Mouse (Mus musculus) hindbrain, postnatal 0 days (tissue): Measurements from ENCODE around the gene Ipo9. TPM values are rescaled to one million over a fixed set of nuclear protein-coding genes. Genes with fewer than 3 reads are reported as not detected.

Experiments
- ATAC-seq: fragments of 200-750 bp; cut with Nextera tagmentation; 2 replicates; pipeline ENCODE4 v1.8.0; 2017; ENCODE audit warnings: mild to moderate bottlenecking, moderate TSS enrichment, moderate library complexity
- DNase-seq: peaks from one replicate; pipeline ENCODE4 v3.0.0-alpha.2; 2015; ENCODE audit warnings: low spot score
- H3K27ac ChIP-seq: fragments of 300-500 bp; sonication (generic); 2 replicates; pipeline ENCODE4 v1.5.1; 2014; ENCODE audit warnings: mild to moderate bottlenecking
- H3K27me3 ChIP-seq: fragments of 300-500 bp; sonication (generic); 2 replicates; pipeline ENCODE4 v1.6.1; 2014; ENCODE audit warnings: low read length, mixed read lengths; ENCODE audit not compliant: insufficient read depth
- H3K36me3 ChIP-seq: fragments of 300-500 bp; sonication (generic); 2 replicates; pipeline ENCODE4 v1.6.1; 2014; ENCODE audit warnings: low read length, mixed read lengths; ENCODE audit not compliant: insufficient read depth
- H3K4me1 ChIP-seq: fragments of 300-500 bp; sonication (generic); 2 replicates; pipeline ENCODE4 v1.6.1; 2014; ENCODE audit warnings: antibody characterized with exemption, low read length, mixed read lengths; ENCODE audit not compliant: insufficient read depth
- H3K4me2 ChIP-seq: fragments of 300-500 bp; sonication (generic); 2 replicates; pipeline ENCODE4 v1.6.1; 2014; ENCODE audit warnings: low read depth, mild to moderate bottlenecking, low read length, moderate library complexity, mixed read lengths
- H3K4me3 ChIP-seq: fragments of 300-500 bp; sonication (generic); 2 replicates; pipeline ENCODE4 v1.5.1; 2014; ENCODE audit warnings: low read length
- H3K9ac ChIP-seq: fragments of 300-500 bp; sonication (generic); replicated peaks from 2 replicates; pipeline ENCODE4 v1.6.1; 2014; ENCODE audit warnings: mild to moderate bottlenecking, low read length, moderate library complexity, mixed read lengths
- H3K9me3 ChIP-seq: fragments of 300-500 bp; sonication (generic); 2 replicates; pipeline ENCODE4 v1.6.1; 2016; ENCODE audit warnings: low read length, mixed read lengths
- CTCF ChIP-seq: IDR thresholded peaks from 2 replicates; pipeline ENCODE4 v1.5.1; 2016; ENCODE audit warnings: antibody characterized with exemption, control low read depth, low read depth
- WGBS: fragments of 180-500 bp; shearing (Covaris S2); extraction: QIAGEN DNeasy Blood & Tissue Kit; methylation state at CpG from one replicate; pipeline ENCODE4 v1.1.7; 2014; 5-methylcytosine and 5-hydroxymethylcytosine counted together
- polyA plus RNA-seq: library from polyadenylated mRNA; unstranded; fragments of >200 nt; fragmentation: Nextera tagmentation; extraction: Ambion mirVana; gene quantifications from 2 replicates; pipeline ENCODE4 v1.2.1, GENCODE M21; 2015
- total RNA-seq: library from RNA; depleted of rRNA; stranded (reverse); fragments of >200 nt; gene quantifications from 2 replicates; pipeline ENCODE4 v1.2.3, GENCODE M21; 2014

The Ipo9 gene
- total and polyA plus RNA-seq, 2 experiments from 2014 or later, result 91.1 to 134 TPM

DNA sequence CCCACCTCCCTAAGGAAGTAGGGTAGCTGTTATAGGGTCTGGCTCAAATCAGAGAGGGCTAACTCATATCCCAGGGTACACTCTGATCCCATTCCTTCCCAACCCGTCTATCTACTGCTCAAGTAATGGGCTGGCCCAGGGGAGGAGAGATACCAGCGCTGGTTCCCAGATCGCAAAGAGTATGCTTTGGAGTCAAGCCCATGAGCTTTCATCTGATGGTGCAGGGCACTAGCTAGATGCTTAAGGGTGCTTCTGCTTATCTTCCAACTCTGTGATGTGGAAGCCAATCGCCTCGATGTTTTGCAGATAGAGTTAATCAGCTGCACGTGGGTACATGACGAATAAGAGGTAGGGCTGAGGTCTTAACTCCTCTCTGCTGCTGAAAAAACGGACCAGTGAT, 62.7 kb downstream of the Ipo9 start:
- Histone ChIP-seq H3K4me1 (peaks cover 10% of the 10 kb centered on the region), H3K9me3 (no peaks in the 10 kb centered on the region), H3K36me3 (no peaks in the 10 kb centered on the region), H3K27me3 (no peaks in the 10 kb centered on the region), H3K4me3 (no peak overlapping the region), H3K9ac (no peak overlapping the region; the same call in 1 of the 2 replicates), H3K4me2 (peak overlapping the region; percentile 92; the same call in 1 of the 2 replicates), H3K27ac (no peak overlapping the region)
- no peak for DNase-seq
- WGBS, result 74% methylated on average over 8 of the region's 8 CpGs
- no peak for ATAC-seq
- no peak for TF ChIP-seq CTCF

DNA sequence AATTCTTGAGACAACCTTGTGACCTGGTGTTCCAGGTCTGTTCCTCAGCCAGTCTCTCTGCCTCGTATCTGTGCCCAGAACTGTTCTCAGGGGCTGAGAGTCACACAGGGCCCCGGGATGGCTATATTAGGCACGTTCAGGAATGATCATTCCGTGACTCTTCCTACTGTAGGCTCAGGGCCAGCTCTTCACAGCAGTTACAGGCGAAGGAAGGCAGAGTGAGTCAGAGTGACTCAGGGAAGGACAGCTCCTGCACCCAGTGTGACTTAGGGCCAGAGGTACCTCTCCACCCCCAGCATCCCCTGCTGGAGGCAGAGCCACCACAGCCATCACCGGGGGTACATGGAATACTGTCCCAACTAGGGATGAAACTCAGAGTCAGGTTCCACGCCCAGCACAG, 63.3 kb downstream of the Ipo9 start:
- no peaks in the 10 kb centered on the region for H3K36me3 ChIP-seq
- no peak overlapping the region for H3K27ac ChIP-seq
- WGBS, result 81% methylated on average over 7 of the region's 7 CpGs
- no peaks in the 10 kb centered on the region for H3K27me3 ChIP-seq
- no peaks in the 10 kb centered on the region for H3K9me3 ChIP-seq
- no peak for TF ChIP-seq CTCF
- no peak overlapping the region for H3K4me2 ChIP-seq
- peaks cover 5% of the 10 kb centered on the region for H3K4me1 ChIP-seq
- no peak for DNase-seq
- no peak overlapping the region for H3K9ac ChIP-seq
- no peak overlapping the region for H3K4me3 ChIP-seq
- no peak for ATAC-seq

DNA sequence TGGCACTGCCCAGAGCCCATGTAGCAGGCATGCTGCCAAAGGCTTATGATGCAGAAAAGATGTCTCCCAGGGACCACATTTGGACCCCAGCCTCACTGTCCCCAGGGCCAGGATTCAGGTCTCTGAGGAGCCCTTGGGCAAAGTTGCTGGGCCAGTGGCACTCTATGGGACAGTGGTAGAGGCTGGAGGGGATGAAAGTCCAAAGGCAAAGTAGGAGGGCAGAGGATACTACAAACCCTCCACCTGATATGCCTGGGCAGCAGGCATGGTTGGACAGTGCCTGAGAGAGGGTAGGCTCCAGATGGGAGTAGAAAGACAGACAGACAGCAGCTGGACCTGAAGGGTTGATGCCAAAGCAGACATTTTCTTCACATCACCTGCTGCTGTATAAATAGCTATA, 63.9 kb downstream of the Ipo9 start:
- ATAC-seq, result no peak
- no peak overlapping the region for H3K4me3 ChIP-seq
- H3K4me1 ChIP-seq, result peaks cover 5% of the 10 kb centered on the region; the same call in 1 of the 2 replicates
- H3K9me3 ChIP-seq, result no peaks in the 10 kb centered on the region
- H3K9ac ChIP-seq, result no peak overlapping the region
- no peaks in the 10 kb centered on the region for H3K27me3 ChIP-seq
- no peak overlapping the region for H3K27ac ChIP-seq
- no peak for TF ChIP-seq CTCF
- H3K4me2 ChIP-seq, result no peak overlapping the region
- no peaks in the 10 kb centered on the region for H3K36me3 ChIP-seq
- DNase-seq, result no peak

DNA sequence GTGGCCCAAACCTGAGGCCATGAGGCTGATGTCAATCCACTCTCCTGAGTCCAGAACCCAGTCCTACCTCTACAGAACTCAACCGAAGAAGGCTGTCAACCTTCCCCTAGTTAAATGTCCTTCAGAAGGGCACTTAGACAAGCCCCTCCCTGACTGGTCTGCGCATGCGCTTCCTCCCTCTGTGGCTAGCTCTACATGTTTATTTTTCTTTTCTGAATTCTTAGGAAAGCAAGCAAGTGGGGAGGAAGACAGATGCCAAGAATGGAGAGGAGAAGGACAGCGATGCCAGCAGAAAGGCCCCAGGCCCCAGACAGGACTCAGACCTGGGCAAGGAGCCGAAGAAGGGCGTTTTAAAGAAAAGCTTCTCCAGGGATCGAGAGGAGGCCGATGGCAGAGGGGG, 66.9 kb downstream of the Ipo9 start:
- no peak for ATAC-seq
- H3K36me3 ChIP-seq, result no peaks in the 10 kb centered on the region
- no peak overlapping the region for H3K9ac ChIP-seq
- H3K27me3 ChIP-seq, result no peaks in the 10 kb centered on the region
- no peak for TF ChIP-seq CTCF
- no peaks in the 10 kb centered on the region for H3K9me3 ChIP-seq
- no peak overlapping the region for H3K4me2 ChIP-seq
- WGBS, result 85% methylated on average over 8 of the region's 8 CpGs
- DNase-seq, result no peak
- H3K4me1 ChIP-seq, result no peaks in the 10 kb centered on the region
- H3K27ac ChIP-seq, result no peak overlapping the region
- no peak overlapping the region for H3K4me3 ChIP-seq

DNA sequence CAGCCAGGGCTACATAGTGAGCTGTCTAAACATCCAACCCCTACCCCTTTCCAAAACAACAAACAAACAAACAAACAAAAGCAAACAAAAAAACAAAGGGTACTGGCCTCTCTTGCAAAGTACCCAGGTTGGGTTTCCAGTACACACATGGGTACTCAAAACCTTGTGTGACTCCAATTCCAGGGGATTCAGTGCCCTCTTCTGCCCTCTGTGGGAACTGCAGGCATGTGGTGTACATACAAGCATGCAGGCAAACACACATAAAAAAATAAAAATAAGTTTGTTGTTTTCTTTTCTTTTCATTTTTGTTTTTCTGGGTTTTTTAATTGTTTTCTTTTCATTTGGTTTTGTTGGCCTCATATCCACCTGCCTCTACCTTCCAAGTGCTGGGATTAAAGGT, 68.2 kb downstream of the Ipo9 start:
- Histone ChIP-seq H3K27ac (no peak overlapping the region), H3K4me3 (no peak overlapping the region), H3K9ac (no peak overlapping the region), H3K27me3 (no peaks in the 10 kb centered on the region), H3K36me3 (no peaks in the 10 kb centered on the region), H3K4me1 (no peaks in the 10 kb centered on the region), H3K9me3 (no peaks in the 10 kb centered on the region), H3K4me2 (no peak overlapping the region)
- 0 out of 2 replicates have a peak, but pooled peaks have one; percentile 14 for TF ChIP-seq CTCF
- ATAC-seq, result no peak
- DNase-seq, result no peak

DNA sequence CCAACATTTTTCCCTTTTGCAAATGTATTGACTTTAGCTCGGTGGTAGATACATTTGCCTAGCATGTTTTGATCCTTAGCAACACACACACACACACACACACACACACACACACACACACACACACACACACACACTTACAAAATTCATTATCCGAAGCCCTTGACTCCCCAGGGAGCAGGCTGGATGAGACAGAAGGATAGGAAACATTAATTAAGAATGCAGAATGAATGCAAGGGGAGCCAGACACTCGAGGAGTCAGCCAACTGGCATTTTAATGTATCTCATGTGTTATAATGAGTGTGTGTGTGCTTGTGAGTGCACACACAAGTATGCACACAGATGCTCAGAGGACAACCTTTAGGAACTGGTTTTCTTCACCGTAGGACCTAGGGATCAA, 68.8 kb downstream of the Ipo9 start:
- DNase-seq (no peak), ATAC-seq (no peak)
- WGBS, result 57% methylated on average over 4 of the region's 4 CpGs
- H3K9me3 ChIP-seq, result no peaks in the 10 kb centered on the region
- TF ChIP-seq CTCF, result no peak
- H3K27me3 ChIP-seq, result no peaks in the 10 kb centered on the region
- no peak overlapping the region for H3K9ac ChIP-seq
- H3K27ac ChIP-seq, result no peak overlapping the region
- no peak overlapping the region for H3K4me3 ChIP-seq
- no peaks in the 10 kb centered on the region for H3K4me1 ChIP-seq
- no peaks in the 10 kb centered on the region for H3K36me3 ChIP-seq
- H3K4me2 ChIP-seq, result no peak overlapping the region

DNA sequence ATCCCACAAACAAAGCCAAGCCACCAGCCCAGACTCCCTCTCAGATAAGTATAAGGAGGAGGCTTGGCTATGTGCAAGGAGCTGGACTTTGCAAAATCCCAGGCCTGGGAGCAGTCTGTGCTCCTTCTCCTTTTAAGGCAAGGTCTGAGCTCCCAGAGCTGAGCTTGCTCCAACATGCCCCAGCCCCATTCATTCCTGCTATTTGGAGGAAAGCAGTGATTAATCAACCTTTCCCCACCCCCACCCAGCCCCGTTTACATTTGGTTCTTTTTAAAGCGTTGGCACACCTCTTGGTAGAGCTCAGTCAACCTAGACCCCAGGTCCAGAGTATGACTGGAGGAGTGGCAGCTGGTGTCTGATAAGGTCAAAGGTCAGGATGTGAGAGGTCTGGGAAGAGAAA, 71.2 kb downstream of the Ipo9 start:
- no peak overlapping the region for H3K4me3 ChIP-seq
- no peak overlapping the region for H3K9ac ChIP-seq
- no peak for TF ChIP-seq CTCF
- H3K9me3 ChIP-seq, result no peaks in the 10 kb centered on the region
- 15% methylated on average over 2 of the region's 2 CpGs for WGBS
- H3K4me2 ChIP-seq, result no peak overlapping the region
- no peaks in the 10 kb centered on the region for H3K36me3 ChIP-seq
- no peaks in the 10 kb centered on the region for H3K4me1 ChIP-seq
- no peak for DNase-seq
- no peaks in the 10 kb centered on the region for H3K27me3 ChIP-seq
- H3K27ac ChIP-seq, result no peak overlapping the region
- no peak for ATAC-seq
